Mouse (Mus musculus) G1E (cell line): Measurements from ENCODE around the gene Hoxa7.

Experiments used
- CTCF ChIP-seq: IDR thresholded peaks from 2 replicates; pipeline ENCODE4 v1.5.1; 2012; ENCODE audit warnings: low read depth, low read length, inconsistent platforms, mixed read lengths
- GATA1 ChIP-seq: IDR thresholded peaks from 2 replicates; pipeline ENCODE4 v1.6.1; 2012; ENCODE audit warnings: borderline replicate concordance, low read length, inconsistent platforms, mixed read lengths
- GATA2 ChIP-seq: IDR thresholded peaks from 2 replicates; pipeline ENCODE4 v1.6.1; 2012; ENCODE audit warnings: low read depth, low read length, inconsistent platforms, borderline replicate concordance
- POLR2AphosphoS5 ChIP-seq: IDR thresholded peaks from 2 replicates; pipeline ENCODE4 v1.6.1; 2012; ENCODE audit warnings: low read depth, low read length, inconsistent platforms; ENCODE audit not compliant: insufficient replicate concordance
- TAL1 ChIP-seq: conservative IDR thresholded peaks from 2 replicates; pipeline ENCODE4 v1.6.1; 2012; ENCODE audit warnings: low read depth, low read length, inconsistent platforms, mixed read lengths

DNA sequence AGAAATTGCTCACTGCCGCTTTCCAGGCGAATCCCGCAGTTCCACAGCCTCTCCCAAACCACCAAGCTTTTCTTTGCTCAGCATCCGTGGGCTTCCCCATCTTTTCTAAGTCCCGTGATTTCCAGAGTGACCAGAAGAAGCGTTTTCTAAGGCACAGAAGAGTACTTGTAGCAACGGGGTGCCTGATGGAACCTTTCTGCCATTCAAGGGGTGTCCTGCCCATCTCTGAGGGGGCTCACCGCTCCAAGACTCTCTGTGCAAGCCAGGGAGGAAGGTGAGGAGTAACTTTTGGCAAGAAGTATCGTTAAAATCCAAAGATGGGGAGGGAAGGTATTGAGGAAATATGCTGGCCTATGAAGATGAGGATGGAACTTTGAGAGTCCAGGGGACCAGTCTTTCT lies 43.8 kb downstream of the Hoxa7 start:
- TF ChIP-seq CTCF (no peak), GATA1 (no peak), TAL1 (no peak), POLR2AphosphoS5 (no peak), GATA2 (no peak)
